In genomic region chr2:45256373-45256772, GRCm38 (mm10) we compare ENCODE assay signal across 19 mouse cellular contexts.
DNase-seq lines count a peak whose midpoint lies in the region; ATAC-seq lines count a peak whose summit lies in the region.
"Had no signal": no experiment of that assay in that cellular context is flagged by ENCODE, and none has a peak within 500 bp of the region (broad histone marks: within the 10 kb centered on the region; RNA-seq: fewer than 3 reads in every experiment).

No protein-coding gene starts in this region.

- no peaks in the 10 kb centered on the region for H3K27me3 ChIP-seq in forebrain, embryonic 12.5 days
- no peaks in the 10 kb centered on the region for H3K27me3 ChIP-seq in forebrain, embryonic 13.5 days
- H3K27me3 ChIP-seq: embryonic facial prominence, embryonic 15.5 days had no signal

- H3K4me1 ChIP-seq in forebrain, embryonic 12.5 days: no peaks in the 10 kb centered on the region
- H3K4me1 ChIP-seq in forebrain, embryonic 13.5 days: 0 out of 2 replicates have a peak, but pooled peaks cover 6% of the 10 kb centered on the region
- H3K4me1 ChIP-seq: embryonic facial prominence, embryonic 15.5 days; forebrain, embryonic 10.5 days; heart, embryonic 10.5 days had no signal

- no peak overlapping the region for H3K4me2 ChIP-seq in forebrain, embryonic 12.5 days
- no peak overlapping the region for H3K4me2 ChIP-seq in forebrain, embryonic 13.5 days
- H3K4me2 ChIP-seq: embryonic facial prominence, embryonic 15.5 days; hindbrain, embryonic 14.5 days had no signal

- no peaks in the 10 kb centered on the region for H3K9me3 ChIP-seq in forebrain, embryonic 12.5 days
- no peaks in the 10 kb centered on the region for H3K9me3 ChIP-seq in forebrain, embryonic 13.5 days (replicated peaks)
- H3K9me3 ChIP-seq: embryonic facial prominence, embryonic 15.5 days; forebrain, embryonic 10.5 days; heart, embryonic 10.5 days had no signal

- H3K9ac ChIP-seq in forebrain, embryonic 12.5 days: no peak overlapping the region
- H3K9ac ChIP-seq in forebrain, embryonic 13.5 days: no peak overlapping the region
- H3K9ac ChIP-seq: embryonic facial prominence, embryonic 15.5 days; hindbrain, embryonic 14.5 days had no signal

- H3K36me3 ChIP-seq in forebrain, embryonic 12.5 days (replicated peaks): no peaks in the 10 kb centered on the region
- no peaks in the 10 kb centered on the region for H3K36me3 ChIP-seq in forebrain, embryonic 13.5 days (ENCODE audit: poor library complexity, severe bottlenecking)
- H3K36me3 ChIP-seq: embryonic facial prominence, embryonic 15.5 days; forebrain, embryonic 10.5 days; heart, embryonic 10.5 days had no signal

- peak; percentile 52 for DNase-seq in layer of hippocampus, adult 9-11 months
- DNase-seq in layer of hippocampus, adult 8-10 months (ENCODE audit: low spot score in 2 of 2): no peak
- peak; percentile 40 for DNase-seq in retina, postnatal 1 day
- no peak for DNase-seq in retina, embryonic 14.5 days (ENCODE audit: low spot score)
- no peak for DNase-seq in ovary, postnatal 36 days (ENCODE audit: low spot score)
- DNase-seq: adrenal gland, postnatal 10 days; cerebellum, postnatal 14 days; embryo, embryonic 11 days; gastrocnemius, postnatal 10 days; heart, adult 18-20 months; heart, postnatal 10 days; heart, postnatal 4 days had no signal

- no peak overlapping the region for H3K27ac ChIP-seq in forebrain, embryonic 12.5 days
- no peak overlapping the region for H3K27ac ChIP-seq in forebrain, embryonic 13.5 days
- H3K27ac ChIP-seq: embryonic facial prominence, embryonic 15.5 days; forebrain, embryonic 10.5 days; heart, embryonic 10.5 days; hindbrain, embryonic 14.5 days had no signal

- no peak overlapping the region for H3K4me3 ChIP-seq in forebrain, embryonic 12.5 days (replicated peaks)
- no peak overlapping the region for H3K4me3 ChIP-seq in forebrain, embryonic 13.5 days
- H3K4me3 ChIP-seq: embryonic facial prominence, embryonic 15.5 days; erythroblast, embryonic 14.5 days; forebrain, embryonic 10.5 days; heart, embryonic 10.5 days had no signal

- 51% methylated on average over 5 of the region's 5 CpGs for WGBS in forebrain, embryonic 12.5 days
- WGBS in forebrain, embryonic 13.5 days: 48% methylated on average over 5 of the region's 5 CpGs

- ATAC-seq in forebrain, embryonic 12.5 days (ENCODE audit: low FRiP score): 0 out of 2 replicates have a peak, but pooled peaks have one; percentile 53
- no peak for ATAC-seq in forebrain, embryonic 13.5 days

Comparison
In these comparisons a context has a peak if more than half of its experiments do, and no peak if none do; other contexts are left out.
1. DNase-seq: peak in layer of hippocampus, adult 9-11 months (single experiment) and retina, postnatal 1 day (single experiment); none in layer of hippocampus, adult 8-10 months (0 of 2), retina, embryonic 14.5 days (single experiment) and ovary, postnatal 36 days (single experiment).